In genomic region chr9:123850705-123851061, GRCm38 (mm10) we compare ENCODE assay signal across 8 mouse cellular contexts. TPM values are rescaled to one million over a fixed set of nuclear protein-coding genes. Genes with fewer than 3 reads are reported as not detected.
DNase-seq lines count a peak whose midpoint lies in the region; ATAC-seq and TF ChIP-seq lines count a peak whose summit lies in the region.

No protein-coding gene starts in this region.

- no peaks in the 10 kb centered on the region for H3K27me3 ChIP-seq in kidney, embryonic 15.5 days
- no peaks in the 10 kb centered on the region for H3K27me3 ChIP-seq in lung, postnatal 0 days (replicated peaks; ENCODE audit: insufficient read depth, low read length)
- no peaks in the 10 kb centered on the region for H3K27me3 ChIP-seq in small intestine, adult 2 months (ENCODE audit: control insufficient read depth, insufficient read depth, low read length)

- TF ChIP-seq CTCF in lung, postnatal 0 days (IDR thresholded peaks at IDR 0.05), result no peak
- no peak for TF ChIP-seq CTCF in small intestine, adult 2 months (IDR thresholded peaks at IDR 0.05; ENCODE audit: extremely low read depth, insufficient read length, insufficient replicate concordance, low read depth, low read length)

- H3K4me2 ChIP-seq in kidney, embryonic 15.5 days, result peak overlapping the region; percentile 80
- H3K4me2 ChIP-seq in lung, postnatal 0 days (replicated peaks; ENCODE audit: low read depth, low read length), result peak overlapping the region; percentile 58

- peak overlapping the region; percentile 71 for H3K9ac ChIP-seq in kidney, embryonic 15.5 days
- peak overlapping the region; percentile 84 for H3K9ac ChIP-seq in lung, postnatal 0 days (replicated peaks; ENCODE audit: low read depth)

- 20% methylated on average over 2 of the region's 2 CpGs for WGBS in kidney, embryonic 15.5 days
- WGBS in lung, postnatal 0 days, result 0% methylated on average over 2 of the region's 2 CpGs
- WGBS in small intestine, adult 2 months, result 0% methylated on average over 2 of the region's 2 CpGs

- H3K36me3 ChIP-seq in kidney, embryonic 15.5 days, result no peaks in the 10 kb centered on the region
- H3K36me3 ChIP-seq in lung, postnatal 0 days (ENCODE audit: insufficient read depth, low read length), result no peaks in the 10 kb centered on the region
- H3K36me3 ChIP-seq in small intestine, adult 2 months (ENCODE audit: control insufficient read depth, insufficient read depth, low read length), result no peaks in the 10 kb centered on the region

- no peaks in the 10 kb centered on the region for H3K9me3 ChIP-seq in kidney, embryonic 15.5 days (replicated peaks)
- no peaks in the 10 kb centered on the region for H3K9me3 ChIP-seq in lung, postnatal 0 days (ENCODE audit: low read length)

- ATAC-seq in common myeloid progenitor, adult 5-6 weeks (replicated peaks; ENCODE audit: low read depth, poor library complexity, severe bottlenecking), result peak; percentile 20
- peak; percentile 54 for ATAC-seq in granulocyte monocyte progenitor cell, adult 5-6 weeks (replicated peaks; ENCODE audit: poor library complexity, severe bottlenecking)
- no peak for ATAC-seq in kidney, embryonic 15.5 days (replicated peaks; ENCODE audit: low FRiP score)
- ATAC-seq in lung, postnatal 0 days, result peak; percentile 24

- DNase-seq in retina, adult 2 months (ENCODE audit: low read depth, low spot score), result peak; percentile 82
- DNase-seq in retina, embryonic 14.5 days (ENCODE audit: low spot score), result no peak
- peak; percentile 87 for DNase-seq in lung, postnatal 0 days (ENCODE audit: low spot score)
- DNase-seq in frontal cortex, postnatal 14 days (ENCODE audit: low spot score in 2 of 2), result no peak

- peak; percentile 64 for TF ChIP-seq EP300 in lung, postnatal 0 days (IDR thresholded peaks at IDR 0.05)

- peak overlapping the region; percentile 95 for H3K27ac ChIP-seq in kidney, embryonic 15.5 days
- peak overlapping the region; percentile 99 for H3K27ac ChIP-seq in lung, postnatal 0 days (ENCODE audit: low read length)
- peak overlapping the region; percentile 88 for H3K27ac ChIP-seq in small intestine, adult 2 months (ENCODE audit: insufficient read depth, low read depth, low read length)

- H3K4me3 ChIP-seq in kidney, embryonic 15.5 days (replicated peaks), result peak overlapping the region; percentile 73
- peak overlapping the region; percentile 79 for H3K4me3 ChIP-seq in lung, postnatal 0 days (ENCODE audit: low read depth, low read length)
- peak overlapping the region; percentile 82 for H3K4me3 ChIP-seq in small intestine, adult 2 months (ENCODE audit: low read depth, low read length)

- no peak for TF ChIP-seq POLR2A in small intestine, adult 2 months (IDR thresholded peaks at IDR 0.05; ENCODE audit: low read depth, low read length)

- peaks cover 13% of the 10 kb centered on the region for H3K4me1 ChIP-seq in kidney, embryonic 15.5 days
- H3K4me1 ChIP-seq in lung, postnatal 0 days (ENCODE audit: insufficient read depth, low read depth, low read length), result peaks cover 5% of the 10 kb centered on the region; the same call in 1 of the 2 replicates
- peaks cover 6% of the 10 kb centered on the region; the same call in 1 of the 2 replicates for H3K4me1 ChIP-seq in small intestine, adult 2 months (ENCODE audit: control insufficient read depth, insufficient read depth, insufficient read length, low read length)

RNA-seq across cellular contexts. Expression of gene Fyco1, which starts 1.0 kb away (rescaled TPM):
- total RNA-seq in common myeloid progenitor, adult 5-6 weeks (2017), result 13.6 and 17.0 TPM in 2 replicates
- 19.1 and 28.6 TPM in 2 replicates for total RNA-seq in granulocyte monocyte progenitor cell, adult 5-6 weeks (2014; fragmentation: Nextera tagmentation)
- 10.7 and 15.1 TPM in 2 replicates for total RNA-seq in granulocyte monocyte progenitor cell, adult 5-6 weeks (2017)
- 12.4 and 15.1 TPM in 2 replicates for polyA plus RNA-seq in kidney, embryonic 15.5 days (2015; fragmentation: Nextera tagmentation; extraction: Ambion mirVana)
- 9.2 and 11.9 TPM in 2 replicates for polyA plus RNA-seq in lung, postnatal 0 days (2015; fragmentation: Nextera tagmentation; extraction: Ambion mirVana)
- 3.9 and 4.9 TPM in 2 replicates for polyA plus RNA-seq in small intestine, adult 2 months (2012; rRNA removed)

RNA-seq across cellular contexts. Expression of gene Xcr1, which starts 11.1 kb away (rescaled TPM):
- not detected in 2 replicates for total RNA-seq in common myeloid progenitor, adult 5-6 weeks (2017)
- not detected in 2 replicates for total RNA-seq in granulocyte monocyte progenitor cell, adult 5-6 weeks (2014; fragmentation: Nextera tagmentation)
- total RNA-seq in granulocyte monocyte progenitor cell, adult 5-6 weeks (2017), result 0.13 TPM in 1 of 2 replicates, not detected in the other
- polyA plus RNA-seq in kidney, embryonic 15.5 days (2015; fragmentation: Nextera tagmentation; extraction: Ambion mirVana), result not detected in 2 replicates
- 0.02 and 0.06 TPM in 2 replicates for polyA plus RNA-seq in lung, postnatal 0 days (2015; fragmentation: Nextera tagmentation; extraction: Ambion mirVana)
- 0.17 and 0.29 TPM in 2 replicates for polyA plus RNA-seq in small intestine, adult 2 months (2012; rRNA removed)

RNA-seq across cellular contexts. Expression of gene Cxcr6, which starts 44.4 kb away (rescaled TPM):
- total RNA-seq in common myeloid progenitor, adult 5-6 weeks (2017), result 0.32 TPM in 1 of 2 replicates, not detected in the other
- not detected in 2 replicates for total RNA-seq in granulocyte monocyte progenitor cell, adult 5-6 weeks (2014; fragmentation: Nextera tagmentation)
- total RNA-seq in granulocyte monocyte progenitor cell, adult 5-6 weeks (2017), result not detected in 2 replicates
- polyA plus RNA-seq in kidney, embryonic 15.5 days (2015; fragmentation: Nextera tagmentation; extraction: Ambion mirVana), result 0.29 TPM in 1 of 2 replicates, not detected in the other
- polyA plus RNA-seq in lung, postnatal 0 days (2015; fragmentation: Nextera tagmentation; extraction: Ambion mirVana), result 0.39 and 0.49 TPM in 2 replicates
- polyA plus RNA-seq in small intestine, adult 2 months (2012; rRNA removed), result 1.3 and 1.5 TPM in 2 replicates

Comparison
In these comparisons a context has a peak if more than half of its experiments do, and no peak if none do; other contexts are left out.
1. DNase-seq: peak in retina, adult 2 months (single experiment) and lung, postnatal 0 days (single experiment); none in retina, embryonic 14.5 days (single experiment) and frontal cortex, postnatal 14 days (0 of 2).
2. Peak in every context shown above with its lines, with median percentiles within 50 percentile points of each other: H3K27ac ChIP-seq and H3K4me3 ChIP-seq.